Mouse (Mus musculus): ENCODE results near the gene Btbd11.

The Btbd11 gene

DNA sequence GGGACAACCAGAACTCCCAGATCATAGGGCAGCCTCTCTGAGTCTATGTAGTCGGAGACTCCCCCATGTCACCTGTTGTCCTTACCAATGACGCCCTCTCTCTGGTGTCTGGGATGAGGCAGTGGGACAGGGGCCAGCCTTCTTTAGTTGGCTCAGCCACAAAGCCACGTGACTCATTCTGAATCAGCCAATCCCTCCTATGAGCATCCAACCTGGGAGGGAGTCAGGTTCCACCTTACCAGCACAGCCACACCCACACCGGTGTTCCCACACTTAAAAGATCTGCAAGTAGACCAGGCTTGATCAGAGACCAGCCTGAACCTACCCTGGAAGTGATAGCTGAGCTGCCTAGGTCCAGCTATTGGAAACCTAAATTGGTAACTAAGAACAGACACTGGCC, 141.1 kb downstream of the Btbd11 start:
- DNase-seq (ENCODE audit: low spot score), result no peak

DNA sequence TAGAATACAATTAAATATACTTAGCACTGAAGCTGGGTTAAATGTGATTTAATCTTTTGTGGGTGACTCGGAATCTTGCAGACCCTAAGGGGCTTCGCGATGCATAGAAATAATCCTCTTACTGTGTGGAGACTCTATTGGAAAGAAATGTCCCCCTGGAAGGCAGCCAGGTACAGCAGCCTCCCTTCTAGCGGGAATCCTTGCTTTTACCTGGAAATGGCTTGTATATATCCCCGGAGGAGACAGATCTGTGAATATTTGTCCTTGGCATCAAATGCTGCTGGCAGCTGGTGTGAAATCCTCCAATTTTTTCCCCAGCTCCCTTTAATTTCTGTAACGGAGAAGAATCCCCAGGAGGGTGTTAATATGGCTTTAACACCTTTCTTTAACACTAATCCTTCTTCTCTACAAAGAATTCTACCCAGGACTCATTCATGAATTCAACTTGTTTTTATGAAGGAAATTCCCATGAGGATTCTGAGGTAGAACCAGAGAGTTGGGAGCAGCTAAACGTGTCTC, 146.6 kb downstream of the Btbd11 start:
- no peak for DNase-seq (ENCODE audit: low spot score)

DNA sequence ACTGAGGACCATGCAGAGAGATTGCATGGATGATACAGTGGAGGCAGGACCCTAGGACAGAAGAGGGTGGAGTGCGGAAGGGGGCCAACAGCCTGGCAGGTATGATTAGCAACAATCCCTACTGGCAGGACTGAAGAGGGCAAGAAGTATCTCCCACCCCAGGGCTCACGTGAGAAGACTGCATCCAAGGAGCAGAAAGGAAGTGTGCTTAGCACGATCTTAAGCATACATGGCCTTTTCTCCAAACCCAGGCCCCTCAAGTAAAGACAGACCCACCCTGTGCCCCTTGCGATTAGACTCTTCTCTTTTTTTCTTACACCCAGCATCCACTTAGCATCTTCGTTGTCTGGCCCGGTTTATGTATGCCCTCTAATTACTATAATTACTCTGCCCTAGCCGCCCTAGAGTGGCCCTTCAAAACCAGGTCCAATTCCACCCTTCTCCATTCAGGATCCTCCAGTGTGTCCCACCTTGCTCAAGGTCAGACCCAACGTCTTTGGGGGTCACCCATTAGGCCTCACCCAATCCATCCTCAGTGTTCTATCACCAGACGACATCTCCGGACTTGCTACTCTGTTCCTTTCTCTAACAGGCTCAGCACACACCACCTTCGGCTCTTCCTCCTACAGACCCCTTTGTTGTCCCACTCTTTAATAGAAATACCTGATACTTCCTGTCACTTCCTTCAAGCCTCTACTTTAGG, 151.6 kb downstream of the Btbd11 start:
- DNase-seq (ENCODE audit: low spot score), result no peak

DNA sequence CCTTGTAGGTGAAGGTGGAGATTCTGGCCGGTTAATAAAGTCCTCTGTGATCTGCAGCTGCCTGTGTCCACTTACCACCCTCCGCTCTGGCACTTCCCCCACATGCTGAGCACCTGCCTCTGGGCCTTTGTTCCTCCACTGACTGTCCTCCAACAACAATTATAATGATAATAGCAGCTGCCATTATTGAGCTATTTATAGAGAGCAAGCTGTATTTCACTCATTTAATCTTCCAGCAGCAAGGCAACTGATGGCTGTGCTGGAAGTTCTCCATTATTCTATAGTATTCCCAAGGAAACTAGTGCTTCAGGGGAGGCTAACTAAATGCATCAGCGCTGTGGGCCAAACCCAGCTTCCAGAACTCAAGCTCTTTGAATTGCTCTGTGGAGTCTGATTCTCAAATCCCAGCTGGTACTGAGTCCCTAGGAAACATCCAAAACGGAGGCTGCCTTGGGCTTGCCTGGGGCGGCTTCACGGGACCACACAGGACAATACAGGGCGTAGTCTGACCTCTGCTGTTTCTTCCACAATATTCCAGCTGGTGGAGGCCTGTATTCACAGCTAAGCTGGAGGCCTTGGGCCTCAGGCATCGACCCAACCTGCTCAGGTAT, 153.0 kb downstream of the Btbd11 start:
- no peak for DNase-seq (ENCODE audit: low spot score)

DNA sequence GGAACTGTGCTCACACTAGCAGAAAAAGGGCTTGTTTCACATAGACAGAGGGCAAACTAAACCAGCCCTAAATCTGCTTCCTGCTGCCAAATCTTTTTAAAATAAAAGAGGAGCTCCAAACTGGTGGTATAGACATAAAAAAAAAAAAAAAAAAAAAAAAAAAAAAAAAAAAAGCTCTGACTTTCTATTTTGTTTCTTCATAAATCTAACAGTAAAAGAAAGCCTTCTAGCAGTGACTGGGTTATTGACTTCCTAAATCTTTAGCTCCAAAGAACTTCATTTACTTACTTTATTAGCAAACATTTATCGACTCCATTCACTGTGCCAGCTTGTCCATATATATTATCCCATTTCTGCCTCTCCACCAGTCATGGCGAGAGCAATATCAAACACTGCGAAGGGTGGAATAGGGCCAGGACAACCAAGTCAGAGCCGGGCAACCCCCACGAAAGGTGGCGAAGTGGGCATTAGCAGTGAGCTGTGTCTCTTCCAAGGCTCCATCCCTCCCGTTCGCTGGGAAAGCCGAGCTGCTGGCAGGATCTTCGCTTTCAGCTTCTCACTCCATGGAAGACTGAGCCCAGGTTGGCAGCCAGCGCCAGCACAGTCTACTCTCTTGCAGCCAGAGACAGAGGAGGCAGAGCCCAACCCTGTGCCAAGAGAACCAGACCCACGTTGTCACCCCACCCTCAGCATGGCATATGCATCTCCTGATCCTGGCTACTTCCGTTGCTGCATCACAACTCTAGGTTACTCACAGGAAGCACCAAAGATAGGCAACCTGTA, 153.9 kb downstream of the Btbd11 start:
- DNase-seq (ENCODE audit: low spot score), result no peak

DNA sequence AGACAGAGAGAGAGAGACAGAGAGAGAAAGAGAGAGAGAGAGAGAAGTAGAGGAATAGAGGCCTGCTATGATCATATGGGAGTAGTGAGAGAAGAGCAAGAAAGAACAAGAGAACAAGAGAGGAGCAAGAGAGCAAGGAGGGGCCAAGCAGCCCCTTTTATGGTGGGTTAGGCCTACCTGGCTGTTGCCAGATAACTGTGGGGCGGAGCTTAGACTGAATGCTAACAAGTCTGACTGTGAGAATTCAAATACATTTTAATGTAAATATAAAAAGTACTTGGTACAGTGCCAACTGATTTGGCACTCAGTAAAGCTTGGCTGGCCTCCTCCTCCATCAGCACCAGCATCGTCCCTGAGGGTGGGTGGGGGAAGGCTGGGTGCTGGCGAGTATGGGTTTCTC, 154.9 kb downstream of the Btbd11 start:
- no peak for DNase-seq (ENCODE audit: low spot score)

DNA sequence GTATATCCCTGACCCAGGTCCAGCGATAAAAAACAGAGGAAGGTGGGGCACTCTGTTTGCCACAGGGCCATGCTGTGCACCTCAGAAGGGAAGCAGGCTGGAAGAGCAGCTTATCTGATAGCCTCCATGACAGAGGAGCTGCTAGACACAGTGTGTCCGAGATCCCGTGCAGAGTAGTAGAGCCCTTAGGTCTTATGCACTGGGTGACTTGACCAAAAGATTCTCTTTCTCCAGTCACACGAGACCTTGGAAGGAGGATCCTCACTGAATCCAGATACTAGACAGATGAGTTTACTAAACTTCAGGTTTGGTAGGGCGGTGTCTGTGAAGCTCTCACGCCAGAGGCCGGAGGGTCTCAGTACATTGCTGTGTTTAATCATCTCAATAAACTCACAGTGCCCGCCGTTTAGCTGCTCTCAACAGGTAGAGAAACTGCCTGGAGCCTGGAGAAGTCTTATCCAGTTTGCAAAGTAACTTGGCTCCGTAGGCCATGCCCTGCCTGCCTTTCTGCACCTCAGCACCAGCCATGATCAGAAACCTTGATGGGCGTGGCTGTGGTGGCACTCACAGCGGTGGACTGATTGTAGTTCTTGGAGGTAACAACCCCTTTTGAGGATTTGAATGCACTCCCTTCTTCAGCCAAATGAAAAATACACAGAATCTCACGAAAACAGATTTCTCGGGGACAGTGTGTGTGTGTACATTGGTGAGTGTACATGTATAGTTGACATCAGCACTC, 155.4 kb downstream of the Btbd11 start:
- DNase-seq (ENCODE audit: low spot score), result no peak

DNA sequence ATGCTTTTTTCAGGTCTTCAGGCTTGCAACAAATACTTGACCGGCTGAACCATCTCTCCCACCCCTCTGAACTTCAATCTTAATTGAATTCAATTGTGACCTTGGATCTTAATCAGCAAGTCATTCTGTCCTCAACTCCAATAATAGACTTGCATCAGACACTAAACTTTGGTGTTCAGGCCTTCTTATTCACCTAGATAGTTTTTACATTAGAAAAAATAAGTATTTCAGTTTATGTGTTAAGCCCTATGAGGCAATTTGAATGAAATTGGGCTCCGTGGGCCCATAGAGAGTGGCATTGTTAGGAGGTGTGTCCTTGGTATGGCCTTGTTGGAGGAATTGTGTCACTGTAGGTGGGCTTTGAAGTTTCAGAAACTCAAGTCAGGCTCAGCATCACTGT, 156.7 kb downstream of the Btbd11 start:
- DNase-seq (ENCODE audit: low spot score), result no peak

DNA sequence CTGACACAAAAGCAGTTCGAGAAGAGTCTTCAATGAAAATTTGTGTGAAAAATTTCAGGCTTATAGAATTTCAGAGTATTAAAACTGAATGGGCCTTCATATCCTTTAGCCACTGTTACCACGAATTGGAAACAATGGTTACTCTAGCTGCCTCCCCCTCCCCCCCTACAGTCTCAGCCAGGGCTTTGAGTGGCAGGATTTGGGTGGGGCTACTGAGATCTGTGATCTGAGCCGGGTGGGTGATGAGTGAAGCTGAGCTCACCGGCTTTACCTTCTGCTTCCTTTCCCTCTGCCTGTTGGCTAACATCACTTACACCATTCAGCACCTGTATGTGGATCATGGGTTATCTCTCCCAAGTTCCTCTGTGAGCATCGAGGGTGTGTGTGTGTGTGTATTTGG, 158.4 kb downstream of the Btbd11 start:
- DNase-seq (ENCODE audit: low spot score), result no peak

DNA sequence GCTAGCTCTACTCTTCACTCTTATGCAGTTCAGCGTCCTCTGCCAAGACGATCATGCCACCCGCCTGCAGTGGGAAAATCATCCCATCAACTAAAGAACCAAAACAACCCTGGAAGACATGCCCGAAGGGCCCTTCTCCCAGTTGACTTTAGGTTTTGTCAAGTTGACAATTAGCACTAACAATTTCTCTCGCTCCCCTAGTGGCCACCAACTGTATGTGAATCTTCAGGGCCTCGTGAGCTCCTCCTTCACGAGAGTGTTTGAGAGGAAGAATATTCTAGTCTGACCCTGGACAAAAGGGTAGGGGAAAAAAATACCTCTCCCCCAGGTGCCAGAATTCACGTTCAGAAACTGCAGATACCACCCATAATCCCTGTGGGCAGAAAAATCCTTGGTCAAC, 168.6 kb downstream of the Btbd11 start:
- DNase-seq (ENCODE audit: low spot score), result no peak

DNA sequence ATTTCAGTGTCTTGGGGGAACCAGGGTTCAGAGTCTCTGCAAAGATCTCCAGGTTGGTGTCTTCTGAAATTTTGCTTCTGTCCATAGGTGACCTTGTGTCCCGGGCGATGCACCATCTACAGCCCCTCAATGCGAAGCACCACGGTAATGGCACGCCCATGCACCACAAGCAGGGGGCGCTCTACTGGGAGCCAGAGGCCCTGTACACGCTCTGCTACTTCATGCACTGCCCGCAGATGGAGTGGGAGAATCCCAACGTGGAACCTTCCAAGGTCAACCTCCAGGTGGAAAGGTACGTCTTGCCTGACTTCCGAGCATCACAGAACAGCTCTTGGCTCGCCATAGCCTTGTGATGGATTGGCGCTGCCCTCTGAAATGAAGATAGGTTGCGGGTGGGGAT, 174.8 kb downstream of the Btbd11 start:
- no peak for DNase-seq (ENCODE audit: low spot score)

DNA sequence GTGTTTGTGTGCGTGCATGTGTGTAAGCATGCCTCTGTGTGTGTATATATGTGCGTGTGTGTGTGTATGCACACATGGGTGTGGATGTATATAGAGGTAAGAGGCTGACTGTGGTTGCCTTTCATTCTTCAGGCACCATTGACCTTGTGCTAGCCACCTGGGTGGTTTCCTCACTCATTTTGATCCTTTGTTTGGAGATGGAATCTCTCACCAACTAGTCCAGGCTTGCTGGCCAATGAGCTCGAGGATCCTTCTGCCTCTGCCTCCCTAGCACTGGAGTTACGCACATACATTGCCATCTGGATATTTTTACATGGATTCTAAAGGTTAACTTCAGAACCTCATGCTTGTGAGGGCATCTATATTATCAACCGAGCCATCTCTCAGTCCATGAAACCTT, 184.8 kb downstream of the Btbd11 start:
- DNase-seq (ENCODE audit: low spot score), result no peak

DNA sequence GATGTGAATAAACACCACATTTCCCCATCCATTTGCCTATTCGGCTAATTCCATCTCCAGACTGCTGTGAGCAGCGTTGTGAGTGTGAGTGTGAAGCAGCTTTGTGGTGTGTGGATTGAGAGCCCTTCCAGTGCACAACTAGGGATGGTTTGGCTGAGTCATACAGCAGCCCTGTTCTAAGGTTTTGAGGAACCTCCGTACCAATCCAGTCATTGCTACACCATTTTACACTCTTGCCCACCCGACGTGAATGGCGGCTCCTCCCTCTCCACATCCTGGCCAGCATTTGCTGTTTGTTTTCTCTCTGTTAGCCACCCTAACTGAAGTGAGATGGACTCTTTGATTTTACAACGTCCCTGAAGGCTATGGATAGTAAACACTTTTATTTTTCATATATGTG, 186.0 kb downstream of the Btbd11 start:
- DNase-seq (ENCODE audit: low spot score), result no peak

DNA sequence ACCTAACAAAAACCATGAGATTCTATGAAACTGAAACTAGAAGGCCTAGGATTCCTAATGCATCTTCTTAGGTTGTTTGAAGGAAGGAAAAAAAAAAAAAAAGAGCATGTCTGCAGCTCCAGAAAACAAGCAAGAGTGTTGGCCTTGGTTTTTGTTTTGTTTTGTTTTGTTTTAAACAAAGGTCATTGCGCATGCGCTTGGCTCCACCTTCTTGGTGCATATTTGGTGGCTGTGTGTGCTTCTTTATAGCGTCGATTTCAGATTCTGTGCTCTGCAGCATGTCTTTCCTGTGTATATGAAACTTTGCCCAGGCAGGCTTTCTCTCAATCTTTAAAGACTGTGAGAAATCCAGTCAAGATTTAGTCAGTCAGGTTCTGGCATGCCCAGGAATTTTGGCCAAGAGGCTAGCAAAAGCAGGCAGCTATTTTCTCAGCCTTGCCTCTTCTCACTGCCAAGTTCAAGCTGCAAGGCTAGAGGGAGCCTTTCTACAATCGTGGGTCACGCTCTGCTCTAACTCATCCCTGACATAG, 191.3 kb downstream of the Btbd11 start:
- DNase-seq (ENCODE audit: low spot score), result no peak

DNA sequence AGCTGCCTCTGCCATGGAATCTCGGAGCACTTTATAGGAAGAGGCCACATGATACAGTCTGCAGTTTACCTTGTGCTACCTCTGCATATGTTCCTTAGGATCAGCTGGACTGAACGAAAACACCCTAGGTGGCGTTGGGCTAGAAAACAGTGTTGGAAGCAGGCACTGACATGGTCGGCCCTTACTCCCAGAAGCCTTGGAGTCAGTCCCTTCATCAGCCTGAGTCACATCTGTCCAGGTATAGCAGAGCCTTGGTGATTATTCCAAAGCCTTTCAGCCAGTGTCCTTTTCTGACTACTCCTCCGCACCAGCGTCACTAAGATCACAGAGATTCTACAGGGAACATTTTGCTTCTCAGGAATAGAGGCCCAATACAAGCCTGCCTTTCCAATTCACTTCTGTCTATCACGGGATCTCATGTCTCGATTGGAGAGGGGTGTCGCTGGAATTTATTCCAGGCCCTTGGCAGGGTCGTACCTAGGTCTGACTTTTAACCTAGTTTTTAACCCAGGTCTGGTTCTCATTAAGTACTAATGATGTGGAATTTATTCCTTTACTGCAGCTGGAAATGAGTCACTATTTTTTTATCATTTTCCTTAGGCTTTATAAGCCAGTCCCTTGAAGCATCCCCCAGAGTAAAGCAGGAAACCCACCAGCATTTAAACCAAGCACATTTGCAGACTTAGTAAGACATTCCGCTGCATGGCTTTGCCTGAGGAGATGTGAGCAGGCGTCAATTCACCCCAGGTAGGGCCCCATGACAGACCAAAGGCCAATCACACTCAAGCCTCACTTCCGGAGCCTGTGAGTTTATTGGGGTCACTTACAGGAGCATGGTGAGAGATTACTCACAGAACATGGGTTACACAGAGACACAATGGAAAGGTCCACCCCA, 192.2 kb downstream of the Btbd11 start:
- no peak for DNase-seq (ENCODE audit: low spot score)

DNA sequence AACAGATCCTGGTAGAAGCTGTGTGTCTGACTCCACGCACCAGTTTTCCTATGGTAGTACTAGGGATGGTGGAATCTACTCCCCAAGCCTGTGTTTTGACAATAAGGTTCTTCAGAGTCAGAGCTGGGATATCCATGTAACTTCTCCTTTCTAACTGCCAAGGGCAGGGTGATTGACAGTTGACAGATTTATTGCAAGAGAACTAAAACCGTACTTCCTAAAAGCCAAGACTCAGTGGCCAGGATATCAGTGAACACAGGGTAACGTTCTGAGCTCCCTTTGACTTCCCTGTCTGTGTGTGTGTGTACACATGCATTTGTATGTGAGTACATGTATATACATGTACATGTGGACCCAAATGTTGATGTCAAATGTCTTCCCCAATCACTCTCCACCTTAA, 201.1 kb downstream of the Btbd11 start:
- DNase-seq (ENCODE audit: low spot score), result no peak

DNA sequence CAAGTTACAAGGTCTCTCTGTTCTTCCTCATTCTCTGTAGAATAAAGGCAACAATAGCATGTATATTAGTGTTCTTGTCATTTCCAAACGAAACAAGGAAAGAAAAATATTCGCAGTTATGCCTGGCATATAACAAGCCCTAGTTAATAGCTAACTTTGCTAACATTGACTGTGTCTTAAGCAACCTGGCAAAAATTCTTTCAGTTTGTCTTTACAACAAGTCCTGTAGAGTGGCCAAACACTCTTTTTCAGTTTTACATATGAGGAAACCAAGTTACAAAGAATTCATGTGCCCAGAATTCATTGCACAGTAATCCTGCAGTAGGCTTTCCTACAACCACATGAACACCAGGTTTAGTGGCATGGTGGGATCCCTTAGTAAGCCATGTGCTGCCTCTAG, 203.4 kb downstream of the Btbd11 start:
- no peak for DNase-seq (ENCODE audit: low spot score)

DNA sequence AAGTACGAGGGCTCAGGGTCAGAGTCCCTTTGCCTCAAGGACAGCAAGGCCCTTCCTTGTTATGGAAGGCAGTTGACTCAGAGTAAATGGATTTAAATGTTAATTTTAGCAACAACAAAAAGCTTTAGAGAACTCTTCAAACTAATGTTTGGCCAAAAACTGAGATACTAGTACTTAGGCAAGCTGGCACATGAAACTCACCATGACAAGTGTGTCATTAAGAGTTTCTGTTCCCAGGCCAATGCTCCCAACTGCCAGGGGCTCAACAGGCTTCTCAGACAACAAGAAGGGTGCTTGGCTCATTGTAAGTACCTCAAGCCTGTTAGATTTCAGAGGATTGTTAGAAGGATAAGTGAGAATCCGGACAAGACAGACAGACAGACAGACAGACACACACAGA, 204.7 kb downstream of the Btbd11 start:
- DNase-seq (ENCODE audit: low spot score), result no peak

DNA sequence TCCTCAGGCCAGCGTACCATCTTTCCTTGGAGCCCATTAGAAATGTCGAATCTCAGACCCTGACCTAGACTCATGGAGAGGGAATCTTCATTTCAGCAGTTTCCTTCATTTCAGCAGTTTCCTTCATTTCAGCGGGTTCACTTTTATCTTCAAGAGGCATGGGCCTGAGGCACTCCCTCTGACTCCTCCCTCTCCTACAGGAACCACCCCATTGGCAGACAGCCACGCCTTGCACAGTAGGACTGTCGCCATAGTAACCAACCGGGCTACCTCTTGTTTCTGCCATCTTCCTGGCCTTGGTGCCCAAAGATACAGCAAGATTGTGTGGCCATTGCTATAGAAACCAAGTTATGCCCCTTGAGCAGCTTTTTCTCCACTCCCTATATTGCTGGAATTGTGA, 205.4 kb downstream of the Btbd11 start:
- DNase-seq (ENCODE audit: low spot score), result no peak

DNA sequence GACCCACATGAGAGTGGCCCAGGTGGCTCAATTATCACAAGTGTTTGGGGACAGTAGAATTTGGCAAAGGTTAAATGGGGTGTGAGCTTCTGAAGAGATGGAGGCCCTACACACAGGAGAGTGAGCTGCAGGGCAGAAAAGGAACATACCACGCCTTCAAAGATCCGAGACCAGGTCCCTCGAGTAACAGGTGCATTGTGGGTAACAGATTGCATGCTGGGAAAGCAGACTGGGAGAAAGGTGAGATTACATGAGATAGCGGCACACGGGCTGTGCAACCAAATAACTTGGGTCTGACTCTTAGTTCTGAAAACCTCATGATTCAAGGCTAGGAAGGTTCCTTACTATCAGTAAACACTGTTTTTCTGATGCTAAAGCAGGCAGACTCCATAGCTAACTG, 209.7 kb downstream of the Btbd11 start:
- DNase-seq (ENCODE audit: low spot score), result no peak

DNA sequence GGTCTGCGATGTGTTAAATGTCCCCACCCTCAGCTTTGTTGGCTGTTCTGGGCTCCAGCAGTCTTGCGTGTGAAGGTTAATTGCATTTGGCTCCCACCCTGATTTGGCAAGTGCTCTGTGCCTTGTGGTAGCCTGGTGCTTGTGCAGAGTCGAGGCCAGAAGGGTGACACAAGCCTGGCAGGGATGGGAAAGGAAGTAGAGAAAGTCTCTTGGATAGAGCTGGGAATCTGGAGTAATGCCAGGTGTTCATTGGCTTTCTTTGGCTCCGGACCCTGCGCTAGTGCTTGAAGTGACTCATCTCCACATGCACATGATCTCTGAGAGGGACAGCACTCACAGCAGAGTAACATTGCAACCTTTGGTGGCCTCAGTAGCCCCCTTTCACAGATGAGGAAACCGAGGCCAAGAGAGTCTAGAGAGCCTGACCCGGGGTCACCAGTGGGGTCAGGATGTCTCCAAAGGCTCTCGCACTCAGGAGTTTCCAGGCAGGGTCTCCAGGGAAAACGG, 211.5 kb downstream of the Btbd11 start:
- DNase-seq (ENCODE audit: low spot score), result no peak
